Mouse (Mus musculus) intestine, embryonic 15.5 days (tissue): ENCODE data around the gene Nox4. TPM values are rescaled to one million over a fixed set of nuclear protein-coding genes. Genes with fewer than 3 reads are reported as not detected.

Source experiments
- ATAC-seq: fragments of 200-750 bp; cut with Nextera tagmentation; 2 replicates; pipeline ENCODE4 v1.8.0; 2017; ENCODE audit warnings: moderate TSS enrichment, moderate library complexity
- H3K27ac ChIP-seq: fragments of 300-500 bp; sonication (generic); 2 replicates; pipeline ENCODE4 v1.5.1; 2015; ENCODE audit warnings: mild to moderate bottlenecking, inconsistent platforms
- H3K27me3 ChIP-seq: fragments of 300-500 bp; sonication (generic); replicated peaks from 2 replicates; pipeline ENCODE4 v1.6.1; 2015; ENCODE audit warnings: inconsistent platforms
- H3K36me3 ChIP-seq: fragments of 300-500 bp; sonication (generic); 2 replicates; pipeline ENCODE4 v1.6.1; 2015; ENCODE audit warnings: inconsistent platforms
- H3K4me1 ChIP-seq: fragments of 300-500 bp; sonication (generic); replicated peaks from 2 replicates; pipeline ENCODE4 v1.6.1; 2015; ENCODE audit warnings: inconsistent platforms
- H3K4me2 ChIP-seq: fragments of 300-500 bp; sonication (generic); replicated peaks from 2 replicates; pipeline ENCODE4 v1.6.1; 2015; ENCODE audit warnings: mild to moderate bottlenecking, inconsistent platforms
- H3K4me3 ChIP-seq: fragments of 300-500 bp; sonication (generic); replicated peaks from 2 replicates; pipeline ENCODE4 v1.5.1; 2015; ENCODE audit warnings: inconsistent platforms
- H3K9ac ChIP-seq: fragments of 300-500 bp; sonication (generic); 2 replicates; pipeline ENCODE4 v1.6.1; 2015; ENCODE audit warnings: inconsistent platforms
- H3K9me3 ChIP-seq: fragments of 300-500 bp; sonication (generic); 2 replicates; pipeline ENCODE4 v1.6.1; 2016; ENCODE audit warnings: inconsistent platforms
- WGBS: fragments of 180-500 bp; shearing (Covaris S2); methylation state at CpG from one replicate; pipeline ENCODE4 v1.1.7; 2015; 5-methylcytosine and 5-hydroxymethylcytosine counted together
- polyA plus RNA-seq: library from polyadenylated mRNA; unstranded; fragments of >200 nt; fragmentation: Nextera tagmentation; extraction: Ambion mirVana; gene quantifications from 2 replicates; pipeline ENCODE4 v1.2.1, GENCODE M21; 2015

The Nox4 gene
- 5.7 and 6.0 TPM in 2 replicates for polyA plus RNA-seq

GRCm38 (mm10) chr7:87245856-87246579 is at the start of gene Nox4:
Gene Nox4 (plus strand): TSS chr7:87246096.
- peak within 1 kb of the TSS; percentile 57 for H3K27ac ChIP-seq
- ATAC-seq = peak; percentile 64
- H3K9ac ChIP-seq = peak within 1 kb of the TSS; percentile 67
- no peaks in the 10 kb centered on the region for H3K4me1 ChIP-seq
- no peaks in the 10 kb centered on the region for H3K27me3 ChIP-seq
- H3K4me3 ChIP-seq = peak within 1 kb of the TSS; percentile 67
- WGBS = 10% methylated on average over 18 of the region's 18 CpGs
- no peaks in the 10 kb centered on the region for H3K9me3 ChIP-seq
- H3K4me2 ChIP-seq = peak within 1 kb of the TSS; percentile 76
- H3K36me3 ChIP-seq = no peaks in the 10 kb centered on the region

GRCm38 (mm10) chr7:87204751-87205150 is 41.1 kb upstream of the Nox4 start:
- ATAC-seq = no peak
- Histone ChIP-seq H3K36me3 (no peaks in the 10 kb centered on the region), H3K9me3 (no peaks in the 10 kb centered on the region), H3K4me1 (no peaks in the 10 kb centered on the region), H3K27me3 (no peaks in the 10 kb centered on the region), H3K9ac (no peak overlapping the region), H3K4me2 (no peak overlapping the region), H3K27ac (no peak overlapping the region), H3K4me3 (no peak overlapping the region)

- no peaks in the 10 kb centered on the region for H3K27me3 ChIP-seq
- no peaks in the 10 kb centered on the region for H3K9me3 ChIP-seq
- no peak overlapping the region for H3K4me3 ChIP-seq
- H3K36me3 ChIP-seq = no peaks in the 10 kb centered on the region
- no peak overlapping the region for H3K4me2 ChIP-seq
- no peak overlapping the region for H3K9ac ChIP-seq
- H3K4me1 ChIP-seq = no peaks in the 10 kb centered on the region
- ATAC-seq = no peak
- no peak overlapping the region for H3K27ac ChIP-seq
Measured at GRCm38 (mm10) chr7:87221712-87222111, 24.2 kb upstream of the Nox4 start.

GRCm38 (mm10) chr7:87222751-87223150 is 23.1 kb upstream of the Nox4 start:
- no peak overlapping the region for H3K4me3 ChIP-seq
- no peaks in the 10 kb centered on the region for H3K9me3 ChIP-seq
- H3K27me3 ChIP-seq = no peaks in the 10 kb centered on the region
- H3K9ac ChIP-seq = no peak overlapping the region
- no peaks in the 10 kb centered on the region for H3K4me1 ChIP-seq
- 82% methylated on average over 2 of the region's 2 CpGs for WGBS
- ATAC-seq = no peak
- H3K4me2 ChIP-seq = no peak overlapping the region
- no peaks in the 10 kb centered on the region for H3K36me3 ChIP-seq
- H3K27ac ChIP-seq = no peak overlapping the region

GRCm38 (mm10) chr7:87225617-87226016 is 20.3 kb upstream of the Nox4 start:
- Histone ChIP-seq H3K36me3 (no peaks in the 10 kb centered on the region), H3K4me1 (no peaks in the 10 kb centered on the region), H3K9me3 (no peaks in the 10 kb centered on the region), H3K4me2 (no peak overlapping the region), H3K27me3 (no peaks in the 10 kb centered on the region), H3K27ac (no peak overlapping the region), H3K9ac (no peak overlapping the region), H3K4me3 (no peak overlapping the region)
- ATAC-seq = no peak
- WGBS = 33% methylated on average over 2 of the region's 2 CpGs

GRCm38 (mm10) chr7:87227051-87227948 is 18.6 kb upstream of the Nox4 start:
- Histone ChIP-seq H3K27me3 (no peaks in the 10 kb centered on the region), H3K4me3 (no peak overlapping the region), H3K4me2 (no peak overlapping the region), H3K4me1 (no peaks in the 10 kb centered on the region), H3K27ac (no peak overlapping the region), H3K36me3 (no peaks in the 10 kb centered on the region), H3K9ac (no peak overlapping the region), H3K9me3 (no peaks in the 10 kb centered on the region)
- 79% methylated on average over 4 of the region's 4 CpGs for WGBS
- ATAC-seq = no peak

GRCm38 (mm10) chr7:87229502-87229901 is 16.4 kb upstream of the Nox4 start:
- H3K27me3 ChIP-seq = no peaks in the 10 kb centered on the region
- no peaks in the 10 kb centered on the region for H3K9me3 ChIP-seq
- no peak for ATAC-seq
- H3K9ac ChIP-seq = no peak overlapping the region
- no peak overlapping the region for H3K27ac ChIP-seq
- H3K4me2 ChIP-seq = no peak overlapping the region
- H3K4me1 ChIP-seq = no peaks in the 10 kb centered on the region
- no peaks in the 10 kb centered on the region for H3K36me3 ChIP-seq
- 87% methylated on average over 1 of the region's 1 CpGs for WGBS
- H3K4me3 ChIP-seq = no peak overlapping the region

- H3K27me3 ChIP-seq = no peaks in the 10 kb centered on the region
- no peak overlapping the region for H3K9ac ChIP-seq
- H3K4me3 ChIP-seq = no peak overlapping the region
- H3K27ac ChIP-seq = no peak overlapping the region
- no peak for ATAC-seq
- WGBS = 66% methylated on average over 1 of the region's 1 CpGs
- H3K36me3 ChIP-seq = no peaks in the 10 kb centered on the region
- no peaks in the 10 kb centered on the region for H3K9me3 ChIP-seq
- no peak overlapping the region for H3K4me2 ChIP-seq
- no peaks in the 10 kb centered on the region for H3K4me1 ChIP-seq
Measured at GRCm38 (mm10) chr7:87241139-87241538, 4.8 kb upstream of the Nox4 start.

- Histone ChIP-seq H3K27ac (peak overlapping the region; percentile 57), H3K9ac (peak overlapping the region; percentile 67), H3K4me3 (peak overlapping the region; percentile 67), H3K4me1 (no peaks in the 10 kb centered on the region), H3K27me3 (no peaks in the 10 kb centered on the region), H3K4me2 (peak overlapping the region; percentile 76), H3K36me3 (no peaks in the 10 kb centered on the region), H3K9me3 (no peaks in the 10 kb centered on the region)
- peak; percentile 96 for ATAC-seq
- under 1% methylated on average over 30 of the region's 30 CpGs for WGBS
Measured at GRCm38 (mm10) chr7:87246580-87246934, 661 bp downstream of the Nox4 start.

- peak; percentile 29 for ATAC-seq
- WGBS = 50% methylated on average over 1 of the region's 1 CpGs
Measured at GRCm38 (mm10) chr7:87246940-87247339, 1.0 kb downstream of the Nox4 start.

GRCm38 (mm10) chr7:87247926-87248325 is 2.0 kb downstream of the Nox4 start:
- no peak overlapping the region for H3K9ac ChIP-seq
- WGBS = 24% methylated on average over 1 of the region's 1 CpGs

More at GRCm38 (mm10) chr7:87246940-87247339, 1.0 kb downstream of the Nox4 start:
- Histone ChIP-seq H3K27ac (no peak overlapping the region; the same call in 1 of the 2 replicates), H3K4me3 (peak overlapping the region; percentile 67), H3K4me1 (no peaks in the 10 kb centered on the region), H3K9me3 (no peaks in the 10 kb centered on the region), H3K27me3 (no peaks in the 10 kb centered on the region), H3K36me3 (no peaks in the 10 kb centered on the region), H3K9ac (peak overlapping the region; percentile 67), H3K4me2 (peak overlapping the region; percentile 76)

GRCm38 (mm10) chr7:87252071-87252470 is 6.2 kb downstream of the Nox4 start:
- ATAC-seq = no peak
- H3K36me3 ChIP-seq = no peaks in the 10 kb centered on the region
- no peaks in the 10 kb centered on the region for H3K9me3 ChIP-seq
- H3K4me1 ChIP-seq = no peaks in the 10 kb centered on the region
- H3K4me3 ChIP-seq = no peak overlapping the region
- H3K9ac ChIP-seq = no peak overlapping the region
- WGBS = 76% methylated on average over 4 of the region's 4 CpGs
- H3K4me2 ChIP-seq = no peak overlapping the region
- H3K27ac ChIP-seq = no peak overlapping the region
- no peaks in the 10 kb centered on the region for H3K27me3 ChIP-seq

More at GRCm38 (mm10) chr7:87247926-87248325, 2.0 kb downstream of the Nox4 start:
- no peak overlapping the region for H3K4me2 ChIP-seq
- H3K4me3 ChIP-seq = no peak overlapping the region
- no peaks in the 10 kb centered on the region for H3K9me3 ChIP-seq
- no peaks in the 10 kb centered on the region for H3K4me1 ChIP-seq
- no peaks in the 10 kb centered on the region for H3K36me3 ChIP-seq
- ATAC-seq = no peak
- no peak overlapping the region for H3K27ac ChIP-seq
- no peaks in the 10 kb centered on the region for H3K27me3 ChIP-seq
